Mouse (Mus musculus) ovary, postnatal 36 days (tissue): ENCODE results near the gene Hpca.
A peak's percentile ranks its signal among the peaks of the same experiment; 100 is the strongest.

ENCODE experiments used
- DNase-seq: peaks from one replicate; pipeline ENCODE4 v3.0.0; 2022; ENCODE audit warnings: low spot score, mixed read lengths

Gene Hpca

GRCm38 (mm10) chr4:129121569-129122086 lies at the start of gene Hpca:
Hpca (minus strand) TSS chr4:129122036.
- DNase-seq: no peak

GRCm38 (mm10) chr4:129161581-129162255 lies 39.9 kb upstream of the Hpca start:
- DNase-seq: no peak

- no peak for DNase-seq
These were observed 39.2 kb upstream of the Hpca start for GRCm38 (mm10) chr4:129161076-129161475.

- no peak for DNase-seq
These were observed 36.7 kb upstream of the Hpca start for GRCm38 (mm10) chr4:129158549-129158948.

- no peak for DNase-seq
These were observed 35.7 kb upstream of the Hpca start for GRCm38 (mm10) chr4:129157541-129157940.

DNA sequence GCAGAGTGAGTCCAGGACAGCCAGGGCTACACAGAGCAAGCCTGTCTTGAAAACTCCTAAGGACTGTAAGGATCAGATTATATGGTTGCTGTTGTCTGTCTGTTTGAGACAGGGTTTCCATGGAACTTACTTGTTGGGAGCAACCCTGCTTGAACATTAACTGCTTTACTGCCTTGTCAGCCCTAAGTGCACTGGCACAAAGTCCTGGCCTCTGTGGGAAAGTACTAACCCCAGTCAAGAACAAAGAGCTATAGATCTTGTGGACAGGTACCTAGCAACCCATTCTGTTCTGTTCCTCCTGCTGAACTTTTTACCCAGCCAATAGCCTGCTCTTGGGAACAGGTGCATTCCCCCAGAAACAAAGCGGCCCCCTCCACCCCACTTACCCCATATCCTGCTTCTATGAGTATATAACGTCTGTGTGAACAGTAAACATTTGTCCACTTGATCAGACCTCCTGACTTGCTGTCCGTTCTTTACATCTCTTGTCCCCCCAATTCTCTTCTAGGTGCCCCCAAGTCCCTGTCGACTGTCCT lies 29.5 kb upstream of the Hpca start:
- DNase-seq: no peak

GRCm38 (mm10) chr4:129149321-129149720 lies 27.5 kb upstream of the Hpca start:
- no peak for DNase-seq

GRCm38 (mm10) chr4:129147552-129148103 lies 25.8 kb upstream of the Hpca start:
- no peak for DNase-seq

DNA sequence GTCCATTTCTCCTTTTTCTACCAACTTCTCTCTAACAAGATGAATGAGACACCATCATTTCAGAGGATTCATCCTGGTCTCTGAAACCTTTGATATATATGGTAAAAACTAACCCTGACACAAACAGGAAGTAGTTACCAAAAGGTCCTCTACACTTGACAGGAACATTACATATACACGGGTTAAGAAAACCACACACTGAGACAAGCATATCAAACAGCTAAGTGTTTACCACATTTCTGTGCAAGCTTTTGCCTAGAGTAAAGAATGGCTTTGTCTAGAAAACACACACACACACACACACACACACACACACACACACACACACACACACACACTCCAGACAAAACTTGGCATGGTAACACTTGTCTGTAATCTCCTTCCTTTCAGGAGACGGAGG lies 24.6 kb upstream of the Hpca start:
- no peak for DNase-seq

GRCm38 (mm10) chr4:129145943-129146342 lies 24.1 kb upstream of the Hpca start:
- no peak for DNase-seq

GRCm38 (mm10) chr4:129145411-129145810 lies 23.6 kb upstream of the Hpca start:
- no peak for DNase-seq

DNA sequence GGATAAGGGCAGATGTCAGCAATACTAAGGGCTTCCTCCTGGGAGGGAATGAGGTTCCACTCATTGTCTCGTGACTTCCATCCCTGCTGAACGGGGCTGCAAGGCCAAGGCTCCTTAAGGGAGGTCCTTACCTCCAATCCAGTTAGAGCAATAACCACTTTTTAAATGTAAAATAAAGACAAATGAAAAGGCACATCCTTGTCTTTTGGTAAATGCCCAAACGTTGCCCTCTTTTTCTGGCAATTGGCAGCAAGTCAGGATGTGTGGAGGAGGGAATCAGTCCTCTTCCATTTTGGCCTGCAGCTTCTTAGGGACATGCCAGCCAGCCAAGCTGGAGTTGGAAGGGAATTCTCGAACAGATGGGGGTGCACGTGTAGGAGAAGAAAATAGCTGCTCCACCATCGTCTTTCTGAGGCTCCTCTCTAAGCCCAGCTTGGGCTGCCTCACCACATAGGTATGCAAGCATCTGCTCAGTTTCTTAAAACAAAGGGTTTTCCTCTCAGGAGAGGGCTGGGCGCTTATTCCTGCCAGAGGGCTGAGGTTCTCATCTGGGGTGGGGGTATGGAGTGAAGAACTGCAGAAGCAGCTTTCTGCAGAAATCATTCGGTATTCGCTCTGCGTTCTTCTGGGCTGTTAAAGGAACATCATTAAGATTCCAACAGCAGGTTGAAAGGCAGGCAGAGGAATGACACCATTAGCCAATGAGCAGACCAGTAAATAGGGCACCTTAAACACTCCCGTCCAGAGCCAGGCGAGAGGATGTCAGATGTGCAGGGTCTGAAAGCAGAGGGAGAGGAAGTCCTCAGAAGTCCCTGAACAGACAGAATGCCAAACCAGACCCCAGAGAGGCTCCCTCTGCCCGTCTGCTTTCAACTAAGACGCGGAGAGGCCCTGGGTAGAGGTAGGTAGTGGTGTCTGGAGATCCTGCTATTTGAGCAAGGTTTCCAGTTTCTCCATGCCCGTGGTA lies 22.8 kb upstream of the Hpca start:
- DNase-seq: no peak

DNA sequence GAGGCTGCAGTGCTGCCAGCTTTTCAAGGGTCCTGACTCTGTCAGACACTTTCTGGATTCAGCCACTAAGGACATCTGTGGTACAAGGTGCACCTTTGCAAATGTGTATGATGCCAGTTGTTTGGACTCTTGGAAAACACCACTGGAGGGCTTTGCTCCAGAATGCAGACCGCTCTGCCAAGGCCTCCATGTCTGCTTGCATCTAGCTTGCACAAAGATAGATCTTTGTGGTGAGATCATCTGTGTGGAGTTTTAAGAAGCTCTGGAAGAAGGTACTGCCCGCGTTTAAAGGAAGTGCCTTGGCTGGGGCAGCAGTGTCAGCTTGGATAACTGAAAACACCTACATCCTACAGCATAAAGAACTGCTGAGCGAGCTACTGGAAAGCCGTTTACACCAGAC lies 21.7 kb upstream of the Hpca start:
- no peak for DNase-seq

DNA sequence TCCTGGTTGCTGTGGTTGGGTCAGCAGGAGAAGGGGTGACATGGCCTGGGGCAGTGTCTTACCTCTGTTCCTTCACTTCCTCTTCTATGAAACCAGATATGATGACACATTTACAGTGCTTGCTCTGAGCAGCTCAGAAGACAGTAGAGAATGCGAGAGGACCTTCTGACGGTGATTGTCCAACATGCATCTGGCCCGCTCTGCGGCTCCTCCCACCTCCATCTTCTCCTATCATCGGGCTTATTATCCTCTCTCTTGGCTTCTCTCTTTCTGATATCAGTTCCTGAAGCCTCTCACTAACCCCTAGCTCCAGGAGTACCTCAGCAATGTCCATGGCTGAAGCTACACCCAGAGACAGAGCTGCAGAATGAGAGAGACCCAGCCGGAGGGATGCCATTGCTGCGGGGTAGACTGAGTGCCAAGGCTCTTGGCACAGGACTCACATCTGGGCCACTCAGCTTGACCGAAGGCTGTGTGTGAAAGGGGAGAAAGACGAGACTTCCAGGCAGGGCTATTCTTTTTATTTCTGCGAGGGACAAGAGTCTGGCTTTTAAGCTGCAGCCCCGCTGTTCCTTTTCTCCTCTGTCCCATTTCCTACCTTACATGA lies 20.7 kb upstream of the Hpca start:
- DNase-seq: no peak

GRCm38 (mm10) chr4:129141560-129142438 lies 20.0 kb upstream of the Hpca start:
- DNase-seq: no peak

- no peak for DNase-seq
These were observed 19.0 kb upstream of the Hpca start for GRCm38 (mm10) chr4:129140808-129141207.

GRCm38 (mm10) chr4:129139642-129140041 lies 17.8 kb upstream of the Hpca start:
- DNase-seq: peak; percentile 56

DNA sequence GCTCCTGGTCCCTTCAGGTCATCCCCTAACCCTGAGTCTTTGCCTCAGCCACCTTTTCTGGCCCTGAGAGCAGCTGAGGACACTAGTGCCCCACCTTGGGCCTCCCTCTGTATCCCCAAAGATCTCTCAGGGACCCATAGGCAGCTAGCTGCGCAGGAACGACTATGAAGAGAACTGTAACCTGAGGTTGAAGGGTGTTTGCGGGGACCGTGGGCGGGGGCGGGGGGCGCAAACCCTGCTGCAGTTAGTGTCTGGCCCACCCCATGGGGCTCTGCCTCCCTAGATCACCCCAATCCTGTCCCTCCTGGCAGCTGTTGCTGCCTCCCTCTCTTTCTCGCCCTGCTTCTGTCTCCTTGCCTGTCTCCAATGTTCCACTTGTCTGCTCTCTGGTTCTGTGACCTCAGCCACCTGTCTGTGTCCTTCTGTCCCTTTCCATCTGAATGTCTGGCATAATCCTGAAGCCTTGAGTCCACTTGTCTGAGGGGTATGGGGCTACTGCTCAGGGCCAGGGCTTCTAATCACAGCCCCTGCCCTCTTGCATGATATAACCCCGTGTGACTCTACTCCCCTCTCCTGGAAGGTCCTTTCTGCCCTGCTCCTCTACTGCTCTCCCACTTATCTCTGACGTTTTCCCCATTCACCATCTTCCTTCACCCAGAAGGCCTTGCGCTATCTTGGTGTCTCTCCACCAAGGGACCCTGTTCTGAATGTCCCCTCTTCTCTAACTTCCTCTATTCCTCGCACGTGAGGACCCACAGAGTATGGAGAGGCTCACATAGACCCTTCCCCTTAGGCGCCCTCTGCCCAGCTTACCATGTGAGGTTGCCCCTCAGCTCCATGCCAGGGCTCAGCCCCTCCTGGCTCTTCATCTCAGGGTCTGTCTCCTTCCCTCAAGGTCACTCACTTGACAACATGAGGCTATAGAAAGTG lies 15.8 kb upstream of the Hpca start:
- DNase-seq: no peak

GRCm38 (mm10) chr4:129136579-129137391 lies 14.9 kb upstream of the Hpca start, which contains the start of gene Fndc5:
Fndc5 (plus strand) TSS chr4:129136999.
- DNase-seq: peak; percentile 41
